Mouse (Mus musculus) Patski (cell line): Measurements from ENCODE around the gene Bloc1s4. TPM values are rescaled to one million over a fixed set of nuclear protein-coding genes. Genes with fewer than 3 reads are reported as not detected.
A peak's percentile ranks its signal among the peaks of the same experiment; 100 is the strongest.
"Not testable (repeated sequence)": the region's sequence is repeated elsewhere in the genome, so short reads cannot be mapped to it uniquely, and the experiment has no call there.

Experiments used
- ATAC-seq: fragments of 100-300 bp; one replicate; pipeline ENCODE4 v1.8.0; 2021
- CTCF ChIA-PET: fragments of 350-600 bp; sonication (Branson Sonifier 250); formaldehyde crosslinking; loops from one replicate; lab custom pipeline; 2022; ENCODE audit warnings: inconsistent platforms; lab: Charles Lee
- POLR2A ChIA-PET: fragments of 350-600 bp; sonication (Branson Sonifier 250); formaldehyde crosslinking; loops from one replicate; lab custom pipeline; 2022; ENCODE audit warnings: antibody characterized with exemption, inconsistent platforms; lab: Charles Lee
- DNase-seq: peaks from one replicate; pipeline ENCODE4 v3.0.0-alpha.2; 2011; ENCODE audit warnings: low read depth, low spot score
- H3K27me3 ChIP-seq: fragments of 371-371 bp; one replicate; pipeline ENCODE4 v1.5.1; 2021
- CTCF ChIP-seq: fragments of 100-300 bp; IDR thresholded peaks from one replicate; pipeline ENCODE4 v1.5.1; 2021
- in situ Hi-C: fragments of 300-500 bp; cut with MboI; formaldehyde crosslinking; loops from 3 replicates; pipeline ENCODE4 v1.11.1; 2018; ENCODE audit warnings: low pct_unique_long_range_greater_than_20kb, mixed read lengths
- polyA plus RNA-seq: library from polyadenylated mRNA; unstranded; gene quantifications from one replicate; pipeline ENCODE4 v1.2.3, GENCODE M21; 2021

The Bloc1s4 gene
- 25.5 TPM for polyA plus RNA-seq

DNA sequence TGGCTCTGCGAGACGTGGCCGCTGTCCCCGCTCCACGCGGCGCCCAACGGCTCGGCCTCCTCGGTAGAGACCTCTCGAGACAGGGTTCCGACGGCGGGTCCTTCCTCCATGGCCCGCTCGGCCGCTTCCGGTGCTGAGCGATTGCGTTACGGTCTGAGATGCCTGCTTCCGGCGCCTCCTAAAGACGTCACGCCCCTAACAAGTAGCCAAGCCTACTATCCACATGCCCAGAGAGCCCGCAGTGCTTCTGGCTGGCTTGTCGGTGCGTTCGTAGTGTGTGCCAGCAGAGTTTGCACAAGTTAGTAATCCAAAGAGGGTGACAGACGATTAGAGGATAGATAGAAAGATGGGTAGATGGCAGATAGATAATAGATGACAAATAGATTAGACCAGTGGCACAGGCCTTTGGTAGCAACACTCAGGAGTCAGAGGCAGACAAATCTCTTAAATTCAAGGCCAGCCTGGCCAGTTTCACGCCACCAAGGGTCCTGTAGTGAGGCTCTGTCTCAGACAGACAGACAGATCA is at the start of gene Bloc1s4:
Bloc1s4 (minus strand) TSS at position 115 of the 526 bp plus-strand sequence.
- H3K27me3 ChIP-seq: no peaks in the 10 kb centered on the region
- ATAC-seq (peak; percentile 53), DNase-seq (no peak)
- POLR2A ChIA-PET: interaction anchor here (1.4 kb wide), 1 partner anchor 147 kb away, joined by 3 read pairs; no protein-coding TSS in a partner anchor
- CTCF ChIA-PET: interaction anchor here (1.6 kb wide), 1 partner anchor 10 kb away, joined by 4 read pairs; no protein-coding TSS in a partner anchor
- in situ Hi-C loops: no loop called here
- no peak for TF ChIP-seq CTCF

DNA sequence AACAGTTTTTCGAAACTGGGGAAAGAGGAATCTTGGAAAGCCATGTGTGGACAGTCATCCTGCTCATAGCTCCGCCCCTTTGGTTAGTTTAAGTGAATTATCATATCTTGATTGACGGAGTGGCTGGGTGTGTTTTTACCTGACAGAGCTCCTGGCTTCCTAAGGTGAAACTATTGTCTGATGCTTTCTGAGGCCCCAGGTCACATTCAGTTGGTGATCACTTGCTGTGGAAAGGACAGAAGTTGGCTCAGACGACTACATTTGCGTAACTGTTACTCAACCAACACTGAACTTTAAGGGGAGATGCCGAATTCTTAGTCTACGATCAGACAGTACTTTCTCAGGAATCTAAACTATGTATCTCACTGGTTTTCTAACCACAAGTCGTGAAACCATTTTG is 48.8 kb upstream of the Bloc1s4 start:
- ChIA-PET POLR2A (interaction anchor here (1.2 kb wide), 1 partner anchor 28 kb away, joined by 4 read pairs; no protein-coding TSS in a partner anchor), CTCF (no interaction called here)
- DNase-seq (no peak), ATAC-seq (no peak)
- no peaks in the 10 kb centered on the region for H3K27me3 ChIP-seq
- no peak for TF ChIP-seq CTCF
- in situ Hi-C loops: no loop called here

DNA sequence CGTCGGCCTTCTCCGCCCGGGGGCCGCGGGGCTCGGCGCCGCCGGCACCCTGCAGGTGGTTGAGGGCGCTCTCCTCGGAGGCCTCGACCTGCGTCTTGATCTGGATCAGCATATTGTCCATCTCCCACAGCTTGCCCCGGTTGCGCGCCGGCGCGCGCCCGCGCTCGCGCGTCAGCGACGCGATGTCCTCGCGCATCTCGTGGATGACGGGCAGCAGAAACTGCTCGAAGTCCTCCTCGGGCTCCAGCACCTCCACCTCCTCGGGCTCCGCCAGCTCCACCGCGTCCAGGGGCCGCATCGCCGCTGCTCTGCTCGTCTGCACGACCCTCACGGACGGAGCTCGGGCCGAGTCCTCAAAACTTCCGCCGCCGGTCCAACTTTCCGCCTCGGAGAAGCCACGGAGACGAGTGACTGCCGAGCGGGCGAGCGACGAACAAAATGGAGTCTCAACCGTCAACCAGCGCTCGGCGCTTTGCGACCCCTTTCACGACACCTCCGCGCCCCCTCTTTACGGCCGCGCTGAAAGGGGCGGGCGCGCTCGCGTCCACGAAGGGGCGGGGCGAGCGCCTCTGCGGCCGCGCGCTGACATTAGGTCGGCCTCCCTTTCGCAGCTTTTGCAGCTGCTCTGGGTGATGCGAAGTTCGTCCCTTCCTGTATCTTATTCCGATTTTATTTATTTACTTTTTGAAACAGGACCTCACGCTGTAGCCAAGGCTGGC is 48.0 kb upstream of the Bloc1s4 start, which contains the start of gene Mrfap1:
Mrfap1 (minus strand) TSS at position 477 of the 719 bp plus-strand sequence.
- peak; percentile 65 for DNase-seq
- H3K27me3 ChIP-seq, CTCF ChIA-PET, in situ Hi-C loops: not testable (repeated sequence)
- peak; percentile 72 for ATAC-seq
- POLR2A ChIA-PET: interaction anchor here (1.2 kb wide), 1 partner anchor 29 kb away, joined by 4 read pairs; no protein-coding TSS in a partner anchor

DNA sequence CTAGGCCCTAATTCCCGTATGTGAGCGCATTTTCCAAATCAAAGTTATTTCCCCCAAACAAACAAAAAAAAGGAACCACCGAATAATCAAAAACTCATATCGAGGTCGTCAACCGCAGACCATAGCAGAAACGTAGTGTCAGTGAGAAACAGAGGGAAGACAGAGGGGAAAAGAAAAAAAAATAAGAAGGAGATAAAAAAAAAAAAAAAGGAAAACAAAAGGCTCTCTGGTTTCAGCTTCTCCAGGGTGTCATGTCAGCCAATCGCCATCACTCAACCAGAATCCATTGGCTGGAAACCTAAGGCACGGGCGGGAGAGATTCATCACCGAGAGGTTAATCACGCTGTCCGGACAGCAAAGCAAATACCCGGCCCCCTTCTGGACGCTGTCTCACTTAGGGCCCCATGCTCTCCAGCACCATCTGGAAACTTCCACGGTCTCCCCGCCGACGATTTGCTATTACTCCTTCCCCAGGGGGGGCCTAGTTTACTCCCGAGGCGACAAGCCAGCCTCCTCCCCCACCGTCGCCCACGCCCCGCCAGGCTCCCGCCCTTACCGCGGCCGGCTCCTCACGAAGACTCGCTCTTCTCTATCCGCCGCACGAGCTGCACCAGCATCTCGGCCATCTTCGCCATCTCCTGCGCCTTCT is 47.3 kb upstream of the Bloc1s4 start:
- in situ Hi-C loops, CTCF ChIA-PET, H3K27me3 ChIP-seq: not testable (repeated sequence)
- POLR2A ChIA-PET: interaction anchor here (0.7 kb wide), 1 partner anchor 35 kb away, joined by 4 read pairs; no protein-coding TSS in a partner anchor
- DNase-seq (peak; percentile 42), ATAC-seq (peak; percentile 49)

DNA sequence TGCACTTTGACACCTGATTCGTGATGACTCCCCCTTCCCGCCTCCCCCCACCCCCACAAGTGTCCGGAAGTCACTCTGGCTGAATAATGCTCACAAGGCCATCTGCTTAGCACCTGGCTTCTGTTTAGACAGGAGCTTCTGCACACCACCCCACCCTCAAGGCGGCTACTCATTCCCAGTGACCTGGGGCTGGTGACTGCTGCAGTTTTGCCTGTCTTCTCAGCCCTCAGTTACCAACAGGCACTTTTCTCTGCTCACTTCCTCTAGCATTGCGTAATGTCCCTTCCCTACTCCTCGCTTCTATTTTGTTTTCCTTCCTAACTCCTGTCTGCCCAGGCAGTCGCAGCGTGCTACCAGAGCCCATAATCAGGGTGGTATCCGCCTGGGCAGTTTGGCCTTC is 43.4 kb upstream of the Bloc1s4 start:
- no peak for TF ChIP-seq CTCF
- no peaks in the 10 kb centered on the region for H3K27me3 ChIP-seq
- in situ Hi-C loops: no loop called here
- DNase-seq: no peak
- ATAC-seq: no peak
- POLR2A ChIA-PET: no interaction called here
- CTCF ChIA-PET: no interaction called here

DNA sequence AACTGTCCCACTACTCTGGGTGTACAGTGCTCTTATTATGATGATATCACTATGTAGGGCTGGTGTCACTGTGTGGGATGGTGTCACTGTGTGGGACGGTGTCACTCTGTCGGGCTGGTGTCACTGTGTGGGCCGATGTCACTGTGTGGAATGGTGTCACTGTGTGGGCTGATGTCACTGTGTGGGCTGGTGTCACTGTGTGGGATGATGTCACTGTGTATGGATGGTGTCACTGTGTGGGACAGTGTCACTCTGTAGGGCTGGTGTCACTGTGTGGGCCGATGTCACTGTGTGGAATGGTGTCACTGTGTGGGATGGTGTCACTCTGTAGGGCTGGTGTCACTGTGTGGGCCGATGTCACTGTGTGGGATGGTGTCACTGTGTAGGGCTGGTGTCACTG is 37.6 kb upstream of the Bloc1s4 start:
- H3K27me3 ChIP-seq: no peaks in the 10 kb centered on the region
- TF ChIP-seq CTCF: no peak
- in situ Hi-C loops: loop anchor here (5.0 kb wide), 1 partner anchor 34 kb away; no protein-coding TSS in a partner anchor
- ATAC-seq (no peak), DNase-seq (no peak)
- ChIA-PET CTCF (no interaction called here), POLR2A (no interaction called here)

DNA sequence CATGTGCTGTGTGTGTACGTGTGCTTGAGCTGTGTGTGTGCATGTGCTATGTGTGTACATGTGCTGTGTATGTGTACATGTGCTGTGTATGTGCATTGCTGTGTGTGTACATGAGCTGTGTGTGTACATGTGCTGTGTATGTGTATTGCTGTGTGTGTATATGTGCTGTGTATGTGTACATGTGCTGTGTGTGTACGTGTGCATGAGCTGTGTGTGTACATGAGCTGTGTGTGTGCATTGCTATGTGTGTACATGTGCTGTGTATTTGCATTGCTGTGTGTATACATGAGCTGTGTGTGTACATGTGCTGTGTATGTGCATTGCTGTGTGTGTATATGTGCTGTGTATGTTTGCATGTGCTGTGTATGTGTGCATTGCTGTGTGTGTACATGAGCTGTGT is 31.1 kb upstream of the Bloc1s4 start:
- DNase-seq (no peak), ATAC-seq (no peak)
- ChIA-PET CTCF (no interaction called here), POLR2A (interaction anchor here (0.6 kb wide), 1 partner anchor 404 kb away, joined by 3 read pairs; no protein-coding TSS in a partner anchor)
- H3K27me3 ChIP-seq: no peaks in the 10 kb centered on the region
- no peak for TF ChIP-seq CTCF
- in situ Hi-C loops: no loop called here

DNA sequence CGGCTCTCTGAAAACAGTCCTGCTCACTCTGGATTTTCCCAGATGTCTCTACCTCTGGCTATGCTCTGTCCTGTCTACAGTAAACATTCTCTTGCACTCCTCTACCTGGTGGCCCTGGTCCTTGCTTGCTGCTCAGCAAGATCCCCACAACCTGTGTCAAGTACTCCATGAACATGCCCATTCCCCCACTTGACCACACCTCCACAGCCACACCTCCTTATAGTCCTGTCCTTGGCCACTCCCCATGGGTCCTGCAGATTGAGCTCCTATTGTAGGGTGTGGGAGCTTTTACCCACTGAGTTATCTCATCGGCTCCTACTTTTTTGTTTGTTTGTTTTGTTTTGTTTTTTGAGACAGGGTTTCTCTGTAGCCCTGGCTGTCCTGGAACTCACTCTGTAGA is 30.5 kb upstream of the Bloc1s4 start:
- in situ Hi-C loops: no loop called here
- CTCF ChIA-PET: no interaction called here
- TF ChIP-seq CTCF: no peak
- DNase-seq: no peak
- H3K27me3 ChIP-seq: no peaks in the 10 kb centered on the region
- POLR2A ChIA-PET: interaction anchor here (0.6 kb wide), 1 partner anchor 403 kb away, joined by 3 read pairs; no protein-coding TSS in a partner anchor
- ATAC-seq: no peak

DNA sequence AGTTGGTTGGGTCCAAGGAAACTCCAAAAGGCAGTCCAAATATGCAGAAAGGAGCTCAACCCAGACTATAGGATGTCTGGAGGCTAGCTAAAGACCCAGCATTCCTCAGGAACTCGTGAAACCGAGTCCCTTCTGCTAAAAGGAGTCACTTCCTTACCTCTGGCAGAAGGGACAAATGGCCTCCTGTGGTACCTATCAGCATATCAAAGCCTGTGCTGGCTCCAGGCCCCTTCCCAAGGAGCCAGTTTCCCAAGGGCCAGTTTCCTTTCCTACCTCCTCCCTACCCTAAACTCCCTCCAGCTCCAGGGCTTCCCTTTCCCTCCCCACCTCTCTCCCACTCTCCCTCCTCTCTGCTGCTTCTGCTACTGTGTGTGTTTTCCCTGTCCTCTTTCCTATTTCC is 28.7 kb upstream of the Bloc1s4 start:
- ChIA-PET POLR2A (interaction anchor here (0.6 kb wide), 1 partner anchor 185 kb away, joined by 4 read pairs; no protein-coding TSS in a partner anchor), CTCF (no interaction called here)
- no peak for ATAC-seq
- no peak for TF ChIP-seq CTCF
- DNase-seq: no peak
- in situ Hi-C loops: no loop called here
- no peaks in the 10 kb centered on the region for H3K27me3 ChIP-seq

DNA sequence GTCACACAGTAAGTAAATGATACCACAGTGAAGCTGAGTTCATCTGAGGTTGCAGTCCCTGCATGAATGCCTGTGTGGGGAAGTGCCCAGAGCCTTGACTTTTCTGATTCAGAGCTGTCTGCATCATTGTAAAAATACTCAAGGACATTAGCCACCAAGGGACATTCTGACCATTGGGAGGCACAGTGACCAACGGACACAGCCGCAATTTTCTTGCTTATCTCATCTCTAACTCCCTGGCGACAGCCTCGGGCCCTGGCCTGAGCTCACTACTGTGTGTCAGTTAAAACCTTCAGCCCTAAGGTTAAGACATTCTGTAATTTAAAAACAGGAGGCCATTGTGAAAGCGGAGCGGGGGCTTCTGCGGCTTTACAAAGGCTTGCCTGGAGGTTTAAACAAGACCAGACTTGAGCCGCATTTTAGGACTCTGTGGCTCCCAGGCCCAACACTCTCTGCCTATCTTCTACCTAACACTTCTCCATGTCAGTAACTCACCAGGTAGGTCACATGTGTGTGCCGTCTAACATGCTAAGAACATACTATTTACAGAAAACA is 27.6 kb upstream of the Bloc1s4 start:
- TF ChIP-seq CTCF: no peak
- in situ Hi-C loops: no loop called here
- H3K27me3 ChIP-seq: no peaks in the 10 kb centered on the region
- no peak for DNase-seq
- ChIA-PET CTCF (interaction anchor here (1.1 kb wide), 1 partner anchor 313 kb away, joined by 4 read pairs; no protein-coding TSS in a partner anchor), POLR2A (no interaction called here)
- ATAC-seq: peak; percentile 42
